Mouse (Mus musculus) mouse embryonic stem cell (cell line): Measurements from ENCODE around the gene Polr2a.
"Not testable (repeated sequence)": the region's sequence is repeated elsewhere in the genome, so short reads cannot be mapped to it uniquely, and the experiment has no call there.

Source experiments
- in situ Hi-C, 2 experiments: fragments of 300-500 bp; cut with MboI; formaldehyde crosslinking; loops; 1 replicate in 1 of 2; 3 replicates in 1 of 2; pipeline ENCODE4 v1.14.3; 2019 to 2020; ENCODE audit warnings: low sequenced_read_pairs in 2 of 2, low pct_unique_long_range_greater_than_20kb in 1 of 2, mixed read lengths in 1 of 2; ENCODE audit not compliant: unreplicated experiment in 1 of 2

Polr2a gene

DNA sequence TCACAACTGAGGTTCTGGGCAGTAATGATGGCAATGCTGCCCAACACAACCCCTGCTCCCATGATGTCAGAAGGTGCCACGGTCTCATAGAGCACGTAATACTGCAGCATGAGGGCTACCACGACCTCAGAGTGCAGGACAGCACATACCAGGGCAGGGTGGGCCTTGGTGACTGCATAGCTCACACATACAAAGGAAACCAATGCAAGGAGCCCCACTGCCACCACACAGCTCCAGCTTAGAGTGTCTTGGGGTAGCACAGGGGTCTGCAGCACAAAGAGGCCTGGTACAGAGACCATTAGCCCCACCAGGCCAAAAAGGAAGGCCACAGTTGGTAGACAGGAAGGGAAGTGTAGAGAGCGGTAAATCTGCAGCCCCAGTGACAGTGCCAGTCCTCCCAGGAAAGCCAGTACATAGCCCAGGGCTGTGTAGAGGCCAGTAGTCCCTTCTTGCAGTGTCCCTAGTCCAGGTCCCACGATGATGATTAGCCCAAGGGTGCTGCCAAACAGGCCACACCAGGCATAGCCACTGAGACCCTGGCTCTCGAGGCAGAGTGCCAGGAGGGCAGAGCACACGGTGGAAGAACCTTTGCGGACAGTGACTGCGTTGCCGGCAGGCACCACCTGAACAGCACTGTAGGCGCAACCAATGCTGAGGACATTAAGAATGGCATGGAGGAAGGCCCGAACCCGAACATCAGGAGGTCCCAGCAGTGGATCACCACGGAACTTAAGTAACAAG, 1.9 kb upstream of the Polr2a start:
- in situ Hi-C loops = no loop called here

GRCm38 (mm10) chr11:69758971-69759721, 709 bp upstream of the Polr2a start:
- in situ Hi-C loops = no loop called here

GRCm38 (mm10) chr11:69758090-69758456, 364 bp downstream of the Polr2a start:
- in situ Hi-C loops = no loop called here

- in situ Hi-C loops = no loop called here
These were observed 941 bp downstream of the Polr2a start for GRCm38 (mm10) chr11:69757303-69758089.

GRCm38 (mm10) chr11:69754701-69755100, 3.7 kb downstream of the Polr2a start:
- in situ Hi-C loops = no loop called here

DNA sequence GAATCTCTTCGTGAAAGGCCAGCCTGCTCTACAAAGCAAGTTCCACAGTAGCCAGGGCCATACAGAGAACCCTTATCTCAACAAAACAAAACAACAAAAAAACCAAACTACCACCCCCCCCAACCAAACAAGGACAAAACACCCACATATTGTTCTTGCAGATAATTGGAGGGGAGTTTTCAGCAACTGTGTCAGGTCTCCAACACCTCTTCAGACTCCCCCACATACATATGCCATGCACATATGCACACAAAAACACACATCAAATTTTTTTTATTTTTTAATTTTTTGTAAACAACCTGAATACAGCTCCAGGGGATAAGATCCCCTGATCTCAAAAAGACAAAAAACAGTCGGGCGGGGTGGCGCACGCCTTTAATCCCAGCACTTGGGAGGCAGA, 4.2 kb downstream of the Polr2a start:
- in situ Hi-C loops = no loop called here

GRCm38 (mm10) chr11:69752686-69753085, 5.8 kb downstream of the Polr2a start:
- in situ Hi-C loops = no loop called here

DNA sequence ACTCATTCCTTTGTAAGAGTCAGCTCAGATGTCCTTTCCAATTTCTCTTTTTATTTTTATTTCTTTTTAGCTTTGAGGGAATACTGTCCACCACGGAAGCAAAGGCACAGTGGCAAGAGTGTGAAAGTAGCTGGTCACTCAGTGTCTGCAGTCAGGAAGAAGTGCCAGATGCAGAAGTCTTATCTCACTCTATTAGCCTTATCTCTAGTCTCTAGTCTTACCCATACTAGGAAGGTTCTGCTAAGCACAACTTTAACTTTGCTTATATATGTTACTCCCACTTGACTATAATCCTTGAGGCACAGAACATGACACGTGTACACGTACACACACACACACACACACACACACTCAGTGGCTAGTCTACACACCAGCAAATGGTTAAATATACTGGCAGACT, 6.8 kb downstream of the Polr2a start:
- in situ Hi-C loops = no loop called here

GRCm38 (mm10) chr11:69731408-69731807, 27.0 kb downstream of the Polr2a start:
- in situ Hi-C loops = not testable (repeated sequence)

DNA sequence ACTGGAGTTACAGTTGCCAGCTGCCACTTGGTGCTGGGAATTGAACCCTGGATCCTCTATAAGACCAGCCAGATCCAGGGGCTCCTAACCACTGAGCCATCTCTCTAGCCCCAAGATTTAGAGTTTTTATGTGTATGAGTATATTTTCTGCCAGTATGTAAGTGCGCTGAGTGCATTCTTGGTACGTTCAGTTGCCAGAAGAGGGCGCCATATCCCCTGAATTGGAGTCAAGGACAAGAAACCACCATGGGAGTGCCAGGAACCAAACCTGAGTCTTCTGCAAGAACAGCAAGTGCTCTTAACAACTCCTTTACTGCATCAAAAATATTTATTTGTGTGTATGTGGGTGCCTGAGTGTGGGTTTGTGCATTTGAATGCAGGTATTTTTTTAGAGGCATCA, 29.4 kb downstream of the Polr2a start:
- in situ Hi-C loops = no loop called here

DNA sequence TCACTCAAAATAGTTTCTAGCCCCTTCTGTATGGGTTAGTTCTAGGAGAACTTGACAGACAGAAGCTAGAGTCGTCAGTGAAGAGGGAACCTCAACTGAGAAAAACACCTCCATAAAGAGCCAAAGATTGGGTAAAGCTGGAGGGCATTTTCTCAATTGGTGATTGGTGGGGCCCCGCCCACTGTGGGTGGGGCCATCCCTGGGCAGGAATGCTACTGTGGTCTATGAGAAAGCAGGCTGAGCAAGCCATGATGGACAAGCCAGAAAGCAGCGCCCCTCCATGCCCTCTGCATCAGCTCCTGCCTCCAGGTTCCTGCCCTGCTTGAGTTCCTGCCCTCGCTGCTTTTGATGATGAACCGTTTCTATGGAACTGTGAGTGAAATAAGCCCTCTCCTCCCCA, 32.5 kb downstream of the Polr2a start:
- in situ Hi-C loops = no loop called here

DNA sequence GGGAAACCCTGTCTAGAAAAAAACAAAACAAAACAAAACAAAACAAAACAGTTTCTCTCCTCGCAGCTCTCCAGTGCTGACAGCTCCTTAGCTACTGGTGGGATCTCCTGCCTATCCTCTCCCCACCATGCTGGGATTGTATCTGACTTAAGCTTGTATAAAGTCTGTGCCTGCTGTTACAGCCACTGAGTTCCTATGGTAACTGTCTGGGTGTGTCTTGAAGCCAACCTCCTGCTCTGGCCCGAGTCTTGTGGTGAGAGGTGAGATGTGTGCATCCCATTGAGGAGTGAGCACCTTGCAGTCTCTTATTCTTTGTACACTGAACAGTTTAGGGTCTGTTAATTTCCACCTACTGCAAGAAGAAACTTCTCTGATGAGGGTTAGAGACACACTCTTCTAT, 35.4 kb downstream of the Polr2a start:
- in situ Hi-C loops = loop anchor here in 1 of 2 experiments (25.0 kb wide), 1 partner anchor 311 kb away; the partner anchor contains the start of gene Kdm6b

DNA sequence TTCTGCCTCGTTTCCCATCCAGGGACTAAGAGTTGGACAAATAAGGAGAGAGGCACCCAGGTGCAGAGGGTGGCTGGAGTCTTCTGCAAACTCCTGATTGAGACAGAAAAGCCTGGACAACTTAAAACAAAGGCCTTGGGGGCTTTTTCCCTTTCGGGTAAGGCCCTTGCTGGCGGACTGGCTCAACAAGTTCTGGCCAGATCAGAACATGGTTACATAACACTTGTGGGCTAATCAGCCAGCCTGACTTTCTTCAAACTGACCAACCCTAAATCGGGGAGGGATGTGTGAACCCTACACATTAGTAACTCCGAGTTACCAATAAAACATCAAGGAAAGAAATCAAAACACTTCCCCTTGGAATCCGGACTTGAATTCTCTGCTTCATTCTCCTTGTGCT, 37.6 kb downstream of the Polr2a start:
- in situ Hi-C loops = loop anchor here in 1 of 2 experiments (25.0 kb wide), 1 partner anchor 309 kb away; the partner anchor contains the start of gene Kdm6b

DNA sequence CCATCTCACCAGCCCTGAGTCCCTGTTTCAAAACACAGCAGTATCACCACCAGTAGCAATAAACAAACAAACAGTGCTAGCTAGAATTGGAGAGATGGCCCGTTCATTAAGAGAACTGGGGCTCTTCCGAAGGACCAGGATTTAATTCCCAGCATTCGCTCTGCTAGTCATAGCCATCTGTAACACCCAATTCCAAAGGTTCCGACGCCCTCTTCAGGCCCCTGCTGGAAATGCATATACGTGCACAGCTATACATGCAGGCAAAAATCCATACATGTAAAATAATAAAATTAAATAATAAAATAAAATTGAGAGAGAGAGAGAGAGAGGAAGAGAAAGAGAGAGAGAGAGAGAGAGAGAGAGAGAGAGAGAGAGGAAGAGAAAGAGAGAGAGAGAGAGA, 39.0 kb downstream of the Polr2a start:
- in situ Hi-C loops = loop anchor here (5.0 to 25.0 kb wide), 4 partner anchors 37 to 307 kb away; partner anchors contain the start of genes Fxr2 (in 2 of the 2), Senp3 (in 2 of the 2), Dnah2 (in 1 of the 2) and Kdm6b (in 1 of the 2)

GRCm38 (mm10) chr11:69718661-69719060, 39.8 kb downstream of the Polr2a start:
- in situ Hi-C loops = loop anchor here (5.0 to 25.0 kb wide), 4 partner anchors 36 to 306 kb away; partner anchors contain the start of genes Fxr2 (in 2 of the 2), Senp3 (in 2 of the 2), Dnah2 (in 1 of the 2) and Kdm6b (in 1 of the 2)

- in situ Hi-C loops = loop anchor here (5.0 to 25.0 kb wide), 4 partner anchors 35 to 305 kb away; partner anchors contain the start of genes Fxr2 (in 2 of the 2), Senp3 (in 2 of the 2), Dnah2 (in 1 of the 2) and Kdm6b (in 1 of the 2)
These were observed 41.5 kb downstream of the Polr2a start for GRCm38 (mm10) chr11:69716953-69717352.

DNA sequence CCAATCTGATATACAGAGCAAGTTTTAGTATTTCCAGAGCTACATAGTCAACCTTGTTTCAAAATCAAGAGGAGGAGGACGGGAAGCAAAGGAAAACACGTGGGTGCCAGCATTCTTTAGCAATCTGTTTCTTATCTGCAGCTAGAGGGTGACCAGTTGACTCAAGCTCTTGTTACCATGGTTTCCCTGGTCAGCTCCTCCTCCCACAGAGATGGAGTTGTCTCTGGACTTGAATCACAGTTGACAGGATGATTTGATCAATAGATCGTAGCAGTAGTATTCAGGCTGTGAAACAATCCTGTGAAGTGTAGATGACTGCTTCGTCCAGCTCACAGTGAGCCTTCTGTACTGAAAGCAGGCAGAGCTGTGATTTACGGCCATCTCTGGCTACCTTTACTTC, 42.5 kb downstream of the Polr2a start:
- in situ Hi-C loops = loop anchor here (5.0 to 25.0 kb wide), 4 partner anchors 34 to 304 kb away; partner anchors contain the start of genes Fxr2 (in 2 of the 2), Senp3 (in 2 of the 2), Dnah2 (in 1 of the 2) and Kdm6b (in 1 of the 2)

DNA sequence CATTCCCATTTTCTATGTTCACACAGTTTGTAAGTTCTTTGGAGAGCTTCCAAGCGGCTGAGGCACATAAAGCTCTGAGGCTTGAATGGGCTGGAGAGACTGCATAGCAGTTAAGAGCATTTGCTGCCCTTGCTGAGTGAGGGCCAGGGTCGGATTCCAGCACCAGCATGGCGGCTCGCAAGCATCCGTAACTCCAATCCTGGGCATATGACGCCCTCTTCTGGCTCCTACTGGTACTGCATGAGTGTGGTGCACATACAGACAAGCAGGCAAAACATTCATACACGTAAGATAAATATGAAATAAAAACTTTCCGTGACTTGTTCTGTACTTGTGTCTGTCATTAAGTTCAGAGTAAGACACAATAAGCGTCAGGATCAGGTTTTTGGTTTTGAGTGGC, 43.0 kb downstream of the Polr2a start:
- in situ Hi-C loops = loop anchor here (5.0 to 25.0 kb wide), 4 partner anchors 33 to 303 kb away; partner anchors contain the start of genes Fxr2 (in 2 of the 2), Senp3 (in 2 of the 2), Dnah2 (in 1 of the 2) and Kdm6b (in 1 of the 2)
